Mouse (Mus musculus) gastrocnemius, postnatal 25 days (tissue): ENCODE measurements at regions not wholly inside any gene's neighbourhood (a gene's known extent, or its start where the extent isn't known, plus 50 kb on each side); places are given as distances from the start of the nearest gene placed in this dataset.
A peak's percentile ranks its signal among the peaks of the same experiment; 100 is the strongest.

Experiments used
- DNase-seq: peaks from one replicate; pipeline ENCODE4 v3.0.0; 2022

DNA sequence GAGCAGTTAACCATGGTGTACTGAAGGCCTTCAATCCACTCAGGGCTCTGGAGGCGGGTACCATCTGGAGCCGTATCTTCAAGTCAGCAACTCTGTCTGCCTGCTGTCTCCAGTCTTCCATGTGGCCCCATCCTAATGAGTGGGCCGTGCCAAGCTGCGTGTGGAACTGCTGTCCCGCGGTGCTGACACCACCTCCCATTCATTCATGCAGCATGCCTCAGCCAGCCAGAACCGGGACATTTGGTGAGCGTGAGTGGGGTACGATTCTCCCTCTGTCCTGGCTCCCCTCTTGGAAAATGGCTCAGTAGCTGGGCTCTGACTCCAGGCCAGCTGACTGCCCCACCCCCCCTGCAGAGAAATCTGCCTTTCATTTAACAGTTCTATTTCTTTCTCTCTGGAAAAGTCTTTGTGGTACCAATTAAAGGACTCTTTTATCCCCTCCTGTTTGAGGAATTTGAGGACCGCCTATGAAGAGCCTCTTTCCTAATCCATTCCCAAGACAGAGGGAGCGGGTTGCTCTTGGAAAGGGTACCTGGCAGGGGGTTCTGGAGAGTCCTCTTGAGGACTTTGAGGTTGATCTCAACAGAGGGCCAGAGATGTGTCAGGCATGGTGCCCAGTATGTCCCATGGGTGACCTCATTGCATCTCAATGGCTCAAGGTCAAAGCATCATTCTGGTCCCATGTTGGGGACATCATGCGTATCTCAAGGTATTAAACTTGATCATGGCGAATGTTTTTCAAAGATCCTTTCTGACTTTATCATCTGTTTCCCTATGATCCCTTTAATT, 55.5 kb upstream of the Brd7 start:
- no peak for DNase-seq

DNA sequence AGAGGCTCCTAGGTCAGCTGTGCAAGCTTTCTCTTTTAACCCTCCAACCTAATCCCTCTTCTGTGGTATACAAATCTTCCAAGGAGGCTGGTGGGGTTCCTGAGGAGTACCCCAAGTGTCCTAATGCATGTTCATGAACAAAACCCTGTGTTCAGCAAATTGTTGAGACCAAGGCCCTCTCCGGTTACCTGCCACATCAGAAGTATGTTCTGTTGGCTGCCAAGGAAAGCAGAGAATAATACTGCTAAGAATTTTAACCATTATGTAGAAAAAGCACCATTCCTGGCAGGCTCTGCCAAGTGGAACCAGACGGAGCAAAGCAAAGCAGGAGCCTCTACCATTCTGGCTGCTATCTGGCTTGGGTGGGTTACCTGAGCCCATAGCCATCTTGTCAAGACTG, 61.3 kb upstream of the Brd7 start:
- no peak for DNase-seq

DNA sequence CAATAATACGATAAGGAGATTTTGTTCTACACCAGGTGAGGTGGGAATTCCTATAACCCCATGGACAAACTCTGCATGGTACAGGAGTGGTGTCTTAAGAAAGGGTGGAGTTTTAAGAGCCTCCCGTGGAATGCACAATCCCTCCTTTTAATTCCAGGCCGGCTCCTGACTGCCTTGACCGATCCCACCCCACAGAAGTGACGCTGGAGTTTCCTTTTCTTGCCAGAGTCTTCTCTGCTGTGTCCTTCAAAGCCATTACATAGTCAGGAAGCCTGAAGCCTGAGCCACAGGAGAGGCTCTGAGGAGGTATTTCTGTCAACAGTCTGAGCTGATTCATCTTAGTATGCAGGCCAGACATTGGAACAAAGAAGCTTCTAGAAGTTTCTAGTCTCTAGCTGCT, 66.6 kb upstream of the Brd7 start:
- no peak for DNase-seq

DNA sequence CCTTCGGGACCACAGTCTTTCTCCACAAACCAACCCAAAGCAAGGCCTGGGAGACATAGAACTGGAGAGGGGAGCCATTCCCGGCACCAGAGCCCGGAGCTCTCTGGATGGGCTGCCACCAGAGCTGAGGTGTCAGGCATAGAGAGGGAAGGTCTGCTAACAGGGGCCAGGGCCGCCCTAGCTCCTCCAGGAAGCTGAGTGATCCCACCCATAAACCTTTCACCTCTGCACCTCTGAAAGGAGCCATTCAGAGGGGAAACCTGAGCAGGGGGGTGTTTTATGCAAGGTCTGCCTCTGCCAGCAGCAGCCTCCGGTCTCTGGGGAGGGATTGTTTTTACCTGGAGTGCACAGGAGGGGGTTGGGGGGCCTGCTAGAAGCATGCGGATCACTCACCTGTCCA, 69.4 kb upstream of the Brd7 start:
- DNase-seq, result no peak

DNA sequence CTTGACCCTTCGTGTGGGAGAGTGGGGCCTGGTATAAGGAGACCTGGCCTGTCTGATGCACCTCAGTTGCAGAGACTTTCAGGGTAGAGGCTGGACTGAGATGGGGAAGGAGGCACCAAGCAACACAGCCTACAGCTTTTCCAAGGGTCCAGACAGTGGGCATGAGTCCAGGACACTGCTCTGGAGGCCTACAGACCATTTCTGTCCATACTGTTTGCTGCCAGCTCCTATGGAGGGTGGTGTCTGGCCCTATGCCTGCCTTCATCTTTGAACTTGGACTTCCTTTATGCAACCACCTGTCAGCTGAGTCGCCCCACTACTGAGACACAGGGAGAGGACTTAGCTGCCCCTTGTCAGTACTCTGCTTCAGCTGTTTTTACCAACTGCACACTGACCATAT, 73.7 kb upstream of the Brd7 start:
- DNase-seq, result no peak

DNA sequence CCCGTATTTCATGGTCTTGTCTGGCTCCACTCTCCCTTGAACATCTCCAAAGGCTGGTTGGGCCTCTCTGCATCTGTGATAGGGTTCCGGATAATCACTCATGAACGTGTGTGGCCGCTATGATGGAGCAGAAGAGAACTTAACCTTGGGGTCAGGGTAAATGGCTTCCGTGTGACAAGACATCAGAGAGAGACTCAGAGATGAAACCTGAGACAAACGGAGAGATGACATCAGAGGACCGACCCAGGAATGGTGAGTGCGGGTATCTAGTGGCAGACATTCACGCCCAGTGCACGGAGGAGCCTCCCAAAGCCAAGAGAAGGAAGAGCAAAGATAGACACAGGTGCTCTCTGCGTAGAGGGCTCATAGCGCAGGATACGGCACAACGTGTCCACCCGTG, 78.2 kb upstream of the Brd7 start:
- no peak for DNase-seq

DNA sequence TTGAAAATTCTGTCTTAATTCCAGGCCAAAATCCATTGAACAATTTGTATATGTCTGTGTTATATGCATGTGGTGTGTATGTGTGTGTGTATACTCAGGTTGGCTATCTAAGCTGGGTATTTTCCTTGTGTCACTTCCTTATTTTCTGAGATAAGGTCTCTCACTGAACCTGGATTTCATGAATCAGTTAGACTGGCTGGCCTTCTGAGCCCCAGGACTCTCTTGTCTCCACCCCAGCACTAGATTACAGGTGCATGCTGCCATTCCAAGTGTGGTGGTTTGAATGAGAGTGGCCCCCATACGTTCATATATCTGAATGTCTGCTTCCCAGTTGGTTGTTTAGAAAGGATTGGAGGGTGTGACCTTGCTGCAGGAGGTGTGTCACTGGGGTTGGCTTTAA, 77.8 kb upstream of the Nkd1 start:
- DNase-seq, result no peak

DNA sequence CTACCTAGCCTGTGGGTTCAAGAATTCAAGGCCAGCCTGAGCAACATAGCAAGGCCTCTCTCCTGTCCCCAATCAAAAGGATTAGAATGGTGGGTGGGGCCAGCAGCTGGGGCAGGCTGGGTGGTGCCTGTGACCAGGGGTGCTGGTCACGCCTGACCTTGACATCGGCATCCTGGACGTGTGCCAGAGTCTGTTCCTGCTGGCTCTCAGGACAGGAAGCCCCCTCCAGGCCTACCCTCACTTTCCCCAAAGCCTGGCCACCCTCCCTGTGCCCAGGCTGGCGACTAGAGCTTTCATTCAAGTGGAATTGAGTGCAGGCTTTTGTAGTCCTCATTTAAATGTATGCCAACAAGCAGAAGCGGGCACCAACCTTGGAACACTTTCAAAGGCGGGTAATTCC, 73.7 kb upstream of the Nkd1 start:
- no peak for DNase-seq

DNA sequence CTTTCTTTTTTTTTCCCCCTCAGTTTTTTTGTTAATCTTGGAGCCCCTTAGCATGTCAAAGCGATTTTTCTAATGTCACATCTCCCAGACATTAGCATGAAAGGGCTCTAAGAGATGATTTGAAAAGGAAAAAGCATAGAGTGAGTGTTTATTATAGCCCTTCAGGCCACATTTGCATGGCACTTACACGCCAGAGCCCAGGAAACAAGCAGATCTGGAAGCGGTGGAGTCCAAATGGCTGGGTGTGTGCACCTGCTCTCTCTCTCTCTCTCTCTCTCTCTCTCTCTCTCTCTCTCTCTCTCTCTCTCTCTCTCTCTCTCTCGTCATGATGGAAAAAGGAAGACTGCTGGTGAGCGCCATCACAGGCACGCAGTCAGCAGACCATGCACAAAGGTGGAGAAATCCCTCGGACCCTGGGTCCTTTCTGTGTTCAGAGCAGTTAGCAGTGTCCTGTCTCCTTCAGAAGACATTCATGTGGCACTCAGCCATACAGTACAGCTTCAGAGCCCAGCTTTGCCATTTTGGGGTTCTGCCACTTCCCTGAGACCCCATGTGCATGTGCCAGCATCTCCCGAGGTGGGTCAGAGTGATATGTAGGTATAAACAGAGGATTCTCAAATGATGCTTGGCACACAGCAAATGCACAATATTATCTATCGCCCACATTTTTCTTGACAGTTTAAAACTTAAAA, 73.2 kb upstream of the Nkd1 start:
- no peak for DNase-seq

DNA sequence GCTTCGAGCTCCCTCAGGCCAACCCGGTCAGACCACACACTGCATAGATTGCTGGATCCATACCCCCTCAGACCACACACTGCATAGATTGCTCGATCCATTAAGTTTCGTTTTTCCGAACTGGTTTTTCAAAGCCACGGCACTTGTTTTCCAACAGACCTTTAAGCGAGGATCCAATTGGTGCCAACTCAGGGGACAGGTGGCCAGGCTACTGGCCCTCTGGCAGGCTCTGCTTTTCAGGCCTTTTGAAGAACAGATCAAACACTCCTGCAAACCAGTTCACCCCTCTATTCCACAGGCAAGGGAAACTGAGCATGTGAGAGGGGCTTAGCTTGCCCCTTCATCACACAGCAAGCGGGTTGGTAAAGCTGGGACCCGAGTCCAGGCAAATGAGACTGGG, 72.2 kb upstream of the Nkd1 start:
- no peak for DNase-seq

DNA sequence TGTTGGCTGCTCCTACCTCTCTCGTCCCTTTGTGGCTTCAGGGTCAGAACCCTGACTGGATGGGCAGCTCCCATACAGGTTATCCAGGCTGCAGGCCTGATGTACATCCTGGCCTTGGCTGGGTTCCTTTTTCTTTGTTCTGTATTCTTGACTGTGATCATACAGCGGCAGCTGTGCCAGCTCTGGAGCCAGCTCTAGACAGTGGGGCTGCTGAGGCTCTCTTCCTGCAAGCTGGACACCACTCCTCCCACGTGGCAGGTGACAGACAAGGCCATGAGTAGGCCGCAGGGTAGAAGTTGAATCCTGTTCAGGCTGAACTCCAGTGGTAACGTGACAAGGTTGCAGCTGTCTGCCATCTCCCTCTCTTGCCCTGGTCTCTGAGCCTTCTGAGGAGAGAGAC, 71.6 kb upstream of the Nkd1 start:
- no peak for DNase-seq

DNA sequence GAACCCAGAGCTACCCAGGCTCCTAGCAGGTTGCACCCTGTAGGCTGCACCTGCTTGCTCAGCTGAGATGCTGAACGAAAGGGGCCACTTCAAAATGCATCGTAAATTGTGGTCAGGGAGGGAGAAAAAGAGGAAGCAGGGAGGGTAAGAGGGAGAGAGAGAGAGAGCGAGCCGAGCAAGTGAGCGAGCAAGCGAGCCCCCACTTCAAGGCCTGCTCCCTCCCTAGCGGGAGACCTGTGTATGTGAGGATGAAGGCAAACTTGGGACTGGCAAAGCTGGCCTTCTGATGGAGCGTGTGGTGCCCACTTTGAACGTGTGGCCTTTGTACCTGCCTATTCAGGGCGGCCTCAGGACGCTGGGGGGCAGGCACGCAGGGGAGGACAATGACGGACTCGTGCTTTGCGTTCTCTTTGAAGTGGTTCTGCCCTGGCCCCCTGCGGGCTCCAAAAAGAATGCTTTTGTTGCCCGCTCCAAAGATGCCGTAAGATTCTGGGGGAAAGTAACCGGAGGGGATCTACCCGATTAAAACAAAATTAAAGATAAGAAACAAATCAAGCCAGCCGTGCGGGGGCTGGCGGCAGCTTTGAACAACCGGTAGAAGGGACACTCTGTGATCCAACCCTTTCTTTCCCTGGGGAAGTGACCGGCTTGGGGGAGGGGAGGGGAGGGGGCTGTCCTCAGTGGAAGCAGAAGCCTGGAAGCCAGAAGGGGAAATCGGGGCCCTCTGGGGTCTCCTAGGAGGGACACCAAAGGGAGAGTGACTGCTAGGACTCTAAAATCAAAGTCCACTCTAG, 70.1 kb upstream of the Nkd1 start:
- no peak for DNase-seq

DNA sequence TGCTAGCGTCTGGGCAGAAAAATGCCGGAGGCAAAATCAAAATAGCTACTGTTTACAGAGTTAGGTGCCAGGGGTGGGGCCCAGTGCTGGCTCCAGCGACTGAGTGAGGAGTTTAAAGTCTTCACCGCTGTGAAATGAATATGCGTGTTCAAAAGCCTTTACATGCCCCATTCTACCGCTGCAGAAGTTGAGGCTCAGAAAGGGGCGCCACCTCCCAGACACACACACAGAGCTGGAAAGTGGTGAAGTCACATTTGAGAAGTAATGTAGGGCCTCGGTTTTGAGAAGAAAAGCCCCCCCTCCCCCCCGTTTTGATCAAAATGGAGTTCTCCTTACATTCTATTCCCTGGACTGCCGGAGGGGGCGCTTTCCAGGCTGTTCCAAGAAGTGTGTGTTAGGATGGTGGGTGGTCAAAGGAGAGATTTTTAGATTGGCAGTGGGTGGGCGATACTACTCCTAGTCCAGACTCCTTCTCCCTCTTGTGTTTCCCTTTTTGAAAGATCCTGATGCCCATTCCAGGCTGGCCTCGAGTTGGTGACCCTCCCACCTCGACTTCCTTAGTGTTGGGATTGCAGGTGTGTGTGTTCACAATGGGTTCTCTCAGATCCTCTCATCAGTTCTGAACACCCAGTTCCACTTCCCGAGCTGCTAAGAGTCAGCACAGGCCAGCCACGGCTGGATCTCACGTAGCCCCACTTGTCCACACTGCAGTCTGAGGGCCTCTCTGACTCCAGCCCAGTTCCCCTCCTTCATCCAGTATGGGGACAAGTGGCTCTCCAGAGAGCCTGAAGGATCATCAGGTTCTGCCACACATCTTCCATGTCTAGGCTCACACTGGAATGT, 69.3 kb upstream of the Nkd1 start:
- no peak for DNase-seq

DNA sequence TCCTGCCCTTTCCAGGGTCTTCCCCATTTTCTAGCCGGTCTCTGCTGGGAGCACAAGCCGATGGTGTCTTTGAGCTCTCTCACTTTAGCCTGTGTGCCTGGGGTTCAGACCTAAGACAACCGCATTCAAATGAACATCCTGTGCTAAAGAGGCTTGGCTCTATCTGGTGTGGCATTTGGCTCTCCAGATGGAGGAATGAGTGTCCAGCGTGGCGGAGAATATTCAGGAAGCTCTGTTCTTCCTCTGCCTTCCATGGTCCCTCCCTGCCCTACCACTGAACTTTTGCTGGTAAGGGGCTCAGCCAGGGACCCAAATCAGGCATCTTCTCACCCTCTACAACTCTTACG, 68.7 kb upstream of the Nkd1 start:
- no peak for DNase-seq

DNA sequence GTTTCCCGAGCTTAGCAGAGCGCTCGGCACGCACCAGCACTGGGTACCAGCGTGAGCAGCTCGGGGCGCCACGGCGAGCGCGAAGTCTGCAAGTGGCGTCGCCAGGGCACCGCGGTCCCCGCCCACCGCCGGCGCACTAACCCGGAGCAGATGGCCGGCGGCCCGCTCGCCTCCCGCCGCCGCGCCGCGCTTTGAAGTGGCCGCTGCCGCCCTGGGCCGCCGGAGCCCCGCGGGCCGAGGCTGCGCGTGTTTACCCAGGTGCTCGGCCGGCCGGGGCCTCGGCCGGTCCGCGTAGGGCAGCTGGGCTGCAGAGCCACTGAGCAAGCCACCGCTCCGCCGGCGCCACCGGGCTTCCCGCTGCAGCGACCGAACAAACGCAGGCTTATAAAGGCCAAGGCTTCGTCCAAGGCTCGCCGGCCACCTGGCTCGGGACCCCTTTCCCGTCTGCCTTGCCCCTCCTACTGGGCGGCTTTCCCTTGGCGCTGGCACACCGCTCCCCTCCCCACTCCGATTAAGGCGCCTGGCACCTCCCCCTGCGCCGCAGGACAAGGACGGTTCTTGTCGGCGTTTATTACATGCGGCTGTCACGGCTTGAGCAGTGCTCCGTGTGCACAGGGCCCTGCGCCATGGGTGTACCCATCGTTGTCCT, 67.0 kb upstream of the Nkd1 start:
- peak; percentile 45 for DNase-seq

DNA sequence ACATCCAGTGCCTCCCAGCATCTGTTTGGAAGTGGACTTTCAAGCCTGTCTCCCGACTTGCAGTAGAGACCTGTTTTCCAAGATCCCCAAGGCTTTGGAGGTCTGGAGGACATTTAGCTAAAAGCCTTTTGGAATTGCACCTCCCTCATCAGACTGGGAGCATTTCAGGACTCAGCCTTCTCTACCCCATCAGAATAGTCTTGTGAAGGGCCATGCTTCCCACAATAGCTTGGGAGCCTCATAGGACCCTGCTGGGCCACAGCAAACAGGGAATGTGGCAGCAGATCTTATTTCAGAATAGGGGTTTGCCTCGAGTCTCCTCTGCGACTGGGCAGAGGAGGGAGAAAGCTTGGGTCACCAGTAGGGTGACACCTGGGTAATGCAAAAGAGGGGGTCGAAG, 66.2 kb upstream of the Nkd1 start:
- DNase-seq, result no peak

DNA sequence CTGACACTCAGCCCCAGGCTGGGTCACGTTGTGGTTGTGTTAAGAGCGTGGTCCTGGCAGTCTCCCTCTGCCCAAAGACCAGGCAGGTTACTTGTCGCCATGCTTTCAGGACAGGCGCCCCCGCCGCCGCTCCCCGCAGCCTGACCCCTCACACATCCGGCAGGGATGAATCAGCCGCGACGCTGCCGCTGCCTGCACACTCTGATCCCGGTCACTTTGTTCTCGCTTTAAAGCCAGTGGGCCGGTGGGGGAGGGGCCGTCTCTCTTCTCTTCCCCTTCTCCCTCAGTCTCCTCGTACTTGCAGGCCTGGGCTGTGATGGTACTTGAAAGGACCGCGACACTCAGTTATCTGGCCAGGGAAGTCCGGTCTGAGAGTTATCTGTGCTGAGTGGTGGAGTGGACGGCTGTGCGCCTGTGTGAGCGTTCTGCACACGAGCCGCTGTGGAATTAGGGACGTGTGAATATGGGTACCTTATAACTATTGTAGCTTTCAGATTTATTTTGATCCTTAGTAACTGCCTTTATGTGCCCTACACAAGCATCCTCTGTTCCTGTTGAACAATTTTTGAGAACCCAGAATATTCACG, 65.6 kb upstream of the Nkd1 start:
- DNase-seq, result no peak

DNA sequence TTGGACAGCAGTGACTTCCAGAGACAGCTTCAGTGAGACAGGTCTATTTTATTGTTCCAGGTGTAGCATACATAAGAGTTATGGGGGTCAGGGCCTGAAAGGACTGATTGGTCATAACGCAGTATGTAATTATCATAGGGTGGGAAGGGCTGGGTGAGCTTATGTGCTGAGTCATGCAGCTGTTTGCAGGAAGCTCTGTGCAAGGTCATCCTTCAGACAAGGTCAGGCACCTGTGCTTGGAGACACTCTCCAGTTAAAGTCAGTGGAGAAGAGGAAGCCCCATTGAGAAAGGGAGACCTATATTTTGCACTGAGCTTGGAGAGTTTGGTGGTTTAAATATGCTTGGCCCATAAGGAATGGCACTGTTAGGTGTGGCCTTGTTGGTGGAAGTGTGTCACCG, 62.0 kb upstream of the Nkd1 start:
- DNase-seq, result no peak

DNA sequence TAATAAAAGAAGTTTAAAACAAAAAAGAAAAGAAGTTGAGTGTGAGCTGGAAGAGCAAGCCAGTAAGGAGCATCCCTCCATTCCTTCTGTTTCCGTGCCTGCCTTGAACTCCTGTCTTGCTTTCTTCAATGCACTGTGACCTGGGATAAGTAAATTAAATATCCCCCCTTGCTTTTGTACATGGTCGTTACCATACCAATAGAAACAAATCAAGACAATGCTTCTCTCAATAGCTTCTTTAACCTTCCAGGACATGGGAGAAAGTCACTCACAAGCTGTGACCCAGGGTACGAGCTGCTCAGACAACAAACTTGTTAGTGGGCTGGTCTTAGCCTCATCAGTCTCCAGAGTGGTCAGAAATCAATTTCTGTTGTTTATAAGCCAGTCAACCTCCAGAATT, 53.4 kb upstream of the Nkd1 start:
- DNase-seq, result no peak

DNA sequence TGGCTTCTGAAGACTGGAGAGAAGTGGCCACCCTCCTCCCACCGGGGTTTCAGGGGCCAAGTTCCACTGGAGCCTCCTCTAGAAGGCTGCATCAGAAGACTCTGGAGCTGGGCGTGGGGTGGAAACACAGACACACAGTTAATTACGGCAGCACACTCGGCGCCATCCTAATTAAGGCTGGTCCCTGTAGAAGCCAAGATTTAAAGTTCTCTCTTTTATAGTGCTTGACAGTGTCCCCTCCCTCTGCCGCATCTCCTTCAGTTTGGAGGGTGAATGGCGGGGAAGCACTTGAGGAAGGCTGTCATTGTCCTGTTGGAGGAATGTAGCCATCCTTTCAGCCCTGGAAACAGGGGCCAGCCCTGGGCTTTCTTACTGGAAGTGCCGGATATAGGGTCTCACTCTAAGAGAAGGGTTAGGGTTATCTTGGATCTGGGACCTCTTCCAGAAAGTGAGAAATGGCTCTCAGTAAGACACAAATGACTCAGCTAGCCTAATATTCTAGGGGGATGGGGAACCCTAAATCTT, 50.2 kb upstream of the Nkd1 start:
- no peak for DNase-seq
